Mouse (Mus musculus): ENCODE measurements at regions not wholly inside any gene's neighbourhood (a gene's known extent, or its start where the extent isn't known, plus 50 kb on each side); places are given as distances from the start of the nearest gene placed in this dataset.

DNA sequence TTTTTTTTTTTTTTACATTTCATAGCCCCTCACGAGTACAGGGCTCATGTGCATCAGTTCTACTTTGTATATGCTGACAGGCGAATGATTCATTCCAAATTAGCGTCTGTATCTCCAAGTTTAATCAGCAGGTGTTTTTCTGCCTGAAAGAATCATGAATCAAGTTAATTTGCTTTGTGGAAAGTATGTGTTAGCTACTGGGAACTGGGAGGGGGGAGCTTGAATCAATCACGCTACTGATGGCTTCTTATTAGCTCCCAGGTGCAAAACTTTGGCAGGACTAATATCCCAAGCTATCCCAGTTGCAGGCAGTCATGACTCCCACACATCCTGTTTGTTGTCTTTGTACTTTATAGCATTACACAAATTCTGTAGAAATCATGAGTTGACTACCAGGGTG lies 165.7 kb downstream of the Postn start:
- TF ChIP-seq POLR2A (IDR thresholded peaks at IDR 0.05; ENCODE audit: borderline replicate concordance, control insufficient read depth, low read depth, low read length) (no peak), CTCF (IDR thresholded peaks at IDR 0.05; ENCODE audit: control insufficient read depth, insufficient read depth, low read length) (no peak)
- Histone ChIP-seq H3K4me3 (replicated peaks; ENCODE audit: control insufficient read depth, low read depth, low read length) (no peak overlapping the region), H3K27ac (ENCODE audit: control insufficient read depth, insufficient read depth, low read depth, low read length, poor library complexity) (no peak overlapping the region), H3K4me1 (ENCODE audit: control insufficient read depth, insufficient read depth, low read length) (no peaks in the 10 kb centered on the region)
- 82% methylated on average over 4 of the region's 4 CpGs for WGBS

DNA sequence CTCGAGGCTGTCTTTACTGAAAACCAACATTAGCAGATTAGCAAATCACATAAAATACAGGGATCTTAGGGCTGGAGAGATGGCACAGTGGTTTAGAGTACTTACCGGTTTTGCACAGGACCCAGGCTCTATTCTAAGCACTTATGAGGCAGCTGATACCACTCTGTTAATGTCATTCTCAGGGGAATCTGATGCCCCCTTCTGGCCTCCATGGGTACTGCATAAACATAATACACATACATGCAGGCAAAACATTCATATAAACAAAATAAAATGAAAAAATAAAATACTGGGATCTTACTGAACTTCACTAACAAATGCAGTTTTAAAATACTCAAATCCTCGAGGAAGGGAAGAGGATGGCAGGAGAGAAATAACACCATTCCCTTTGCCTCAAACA lies 164.3 kb upstream of the Supt20 start:
- Histone ChIP-seq H3K4me1 (ENCODE audit: control insufficient read depth, insufficient read depth, low read length) (no peaks in the 10 kb centered on the region), H3K27ac (ENCODE audit: control insufficient read depth, insufficient read depth, low read depth, low read length, poor library complexity) (no peak overlapping the region), H3K4me3 (replicated peaks; ENCODE audit: control insufficient read depth, low read depth, low read length) (no peak overlapping the region)
- WGBS = 81% methylated on average over 3 of the region's 3 CpGs
- TF ChIP-seq POLR2A (IDR thresholded peaks at IDR 0.05; ENCODE audit: borderline replicate concordance, control insufficient read depth, low read depth, low read length) (no peak), CTCF (IDR thresholded peaks at IDR 0.05; ENCODE audit: control insufficient read depth, insufficient read depth, low read length) (no peak)

DNA sequence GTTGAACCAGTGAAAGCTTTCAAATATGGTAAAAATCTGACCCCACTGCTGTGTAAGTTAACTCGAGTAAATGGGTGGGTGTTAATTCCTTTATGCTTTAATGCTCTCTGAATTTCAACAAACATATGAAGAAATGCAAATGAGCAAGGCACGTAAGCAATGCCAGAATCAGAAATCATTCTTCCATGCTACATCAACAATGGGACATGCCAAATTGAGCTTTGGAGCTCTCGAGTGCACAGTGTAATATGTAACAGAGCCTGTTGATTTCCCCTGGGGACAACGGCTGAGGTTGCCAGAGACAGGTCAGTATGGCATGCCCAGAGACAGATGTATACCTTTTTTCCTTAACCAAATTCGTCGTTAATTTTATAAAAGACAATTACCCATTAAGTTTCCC lies 162.4 kb upstream of the Supt20 start:
- no peak overlapping the region for H3K4me3 ChIP-seq (replicated peaks; ENCODE audit: control insufficient read depth, low read depth, low read length)
- TF ChIP-seq CTCF (IDR thresholded peaks at IDR 0.05; ENCODE audit: control insufficient read depth, insufficient read depth, low read length) (no peak), POLR2A (IDR thresholded peaks at IDR 0.05; ENCODE audit: borderline replicate concordance, control insufficient read depth, low read depth, low read length) (no peak)
- H3K4me1 ChIP-seq (ENCODE audit: control insufficient read depth, insufficient read depth, low read length) = no peaks in the 10 kb centered on the region
- WGBS = 82% methylated on average over 6 of the region's 6 CpGs
- H3K27ac ChIP-seq (ENCODE audit: control insufficient read depth, insufficient read depth, low read depth, low read length, poor library complexity) = no peak overlapping the region

DNA sequence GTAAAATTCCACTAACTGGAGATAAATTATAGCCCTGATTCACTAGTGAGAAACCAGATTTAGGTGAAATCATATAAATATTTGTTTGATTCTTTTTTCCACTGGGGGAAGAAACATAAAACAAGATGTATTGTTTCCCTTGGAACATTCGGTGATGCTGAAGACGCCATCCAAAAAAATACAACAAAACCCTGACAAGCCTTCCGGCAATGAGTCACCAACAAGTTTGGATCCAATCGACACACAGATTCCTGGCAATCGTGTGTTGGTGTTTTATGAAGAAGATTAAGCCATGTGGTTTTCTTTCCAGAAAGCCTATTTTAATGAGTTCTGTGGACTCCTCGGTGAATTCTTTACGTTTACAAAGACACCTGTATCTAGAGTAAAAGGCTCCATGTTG lies 157.2 kb upstream of the Supt20 start:
- Histone ChIP-seq H3K4me3 (replicated peaks; ENCODE audit: control insufficient read depth, low read depth, low read length) (no peak overlapping the region), H3K4me1 (ENCODE audit: control insufficient read depth, insufficient read depth, low read length) (peaks cover 2% of the 10 kb centered on the region; the same call in 1 of the 2 replicates), H3K27ac (ENCODE audit: control insufficient read depth, insufficient read depth, low read depth, low read length, poor library complexity) (no peak overlapping the region)
- WGBS = 81% methylated on average over 7 of the region's 7 CpGs
- TF ChIP-seq CTCF (IDR thresholded peaks at IDR 0.05; ENCODE audit: control insufficient read depth, insufficient read depth, low read length) (no peak), POLR2A (IDR thresholded peaks at IDR 0.05; ENCODE audit: borderline replicate concordance, control insufficient read depth, low read depth, low read length) (no peak)

DNA sequence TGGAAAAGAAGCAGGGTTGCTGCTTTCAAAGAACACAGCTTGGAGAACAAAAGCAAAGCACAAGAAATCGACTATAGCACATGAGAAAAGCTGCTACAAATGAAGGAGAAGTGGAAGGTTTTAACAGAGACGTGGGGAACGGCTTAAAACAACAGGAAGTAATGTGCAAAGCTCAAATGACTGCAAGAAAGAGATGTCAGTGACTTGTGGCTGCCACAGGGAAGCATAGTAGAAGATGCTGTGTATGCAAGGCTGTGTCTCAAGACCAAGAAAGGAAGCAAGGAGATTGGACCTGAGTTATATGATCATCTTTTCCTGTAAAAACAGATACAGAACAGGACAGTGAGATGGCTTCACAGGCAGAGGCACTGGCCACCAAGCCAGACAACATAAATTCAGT lies 154.6 kb upstream of the Supt20 start:
- no peak overlapping the region for H3K4me3 ChIP-seq (replicated peaks; ENCODE audit: control insufficient read depth, low read depth, low read length)
- H3K27ac ChIP-seq (ENCODE audit: control insufficient read depth, insufficient read depth, low read depth, low read length, poor library complexity) = no peak overlapping the region

DNA sequence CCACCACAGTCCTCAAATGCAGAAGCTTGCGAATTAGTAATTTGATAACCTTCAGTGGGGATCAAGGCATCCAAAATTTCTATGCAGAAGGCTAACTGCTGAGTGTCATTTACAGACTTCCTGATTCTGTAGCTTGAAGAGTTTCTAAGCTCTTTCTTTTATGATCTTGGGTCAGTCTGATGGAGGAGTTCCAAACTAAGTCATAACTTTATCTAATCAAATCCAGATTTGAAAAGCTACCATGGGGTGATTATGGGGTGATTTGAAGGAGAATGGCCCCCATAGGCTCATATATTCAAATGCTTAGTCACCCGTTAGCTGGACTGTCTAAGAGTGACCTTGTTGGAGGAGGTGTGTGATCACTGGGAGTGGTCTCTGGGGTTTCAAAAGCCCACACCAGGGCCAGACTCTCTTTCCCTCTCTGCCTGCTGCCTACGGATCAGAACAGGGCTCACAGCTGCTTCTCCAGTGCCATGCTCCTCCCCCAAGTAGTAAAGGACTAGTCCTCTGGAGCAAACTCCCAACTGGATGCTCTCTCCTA lies 152.0 kb upstream of the Supt20 start:
- H3K4me3 ChIP-seq (replicated peaks; ENCODE audit: control insufficient read depth, low read depth, low read length) = no peak overlapping the region
- peaks cover 2% of the 10 kb centered on the region; the same call in 1 of the 2 replicates for H3K4me1 ChIP-seq (ENCODE audit: control insufficient read depth, insufficient read depth, low read length)
- H3K27ac ChIP-seq (ENCODE audit: control insufficient read depth, insufficient read depth, low read depth, low read length, poor library complexity) = no peak overlapping the region
- TF ChIP-seq POLR2A (IDR thresholded peaks at IDR 0.05; ENCODE audit: borderline replicate concordance, control insufficient read depth, low read depth, low read length) = no peak
- TF ChIP-seq CTCF (IDR thresholded peaks at IDR 0.05; ENCODE audit: control insufficient read depth, insufficient read depth, low read length) = no peak
- 81% methylated on average over 3 of the region's 3 CpGs for WGBS

More for the DNA sequence above, 154.6 kb upstream of the Supt20 start:
- WGBS = 1% methylated on average over 3 of the region's 3 CpGs
- TF ChIP-seq POLR2A (IDR thresholded peaks at IDR 0.05; ENCODE audit: borderline replicate concordance, control insufficient read depth, low read depth, low read length) = no peak
- TF ChIP-seq CTCF (IDR thresholded peaks at IDR 0.05; ENCODE audit: control insufficient read depth, insufficient read depth, low read length) = no peak
- peaks cover 2% of the 10 kb centered on the region; the same call in 1 of the 2 replicates for H3K4me1 ChIP-seq (ENCODE audit: control insufficient read depth, insufficient read depth, low read length)

DNA sequence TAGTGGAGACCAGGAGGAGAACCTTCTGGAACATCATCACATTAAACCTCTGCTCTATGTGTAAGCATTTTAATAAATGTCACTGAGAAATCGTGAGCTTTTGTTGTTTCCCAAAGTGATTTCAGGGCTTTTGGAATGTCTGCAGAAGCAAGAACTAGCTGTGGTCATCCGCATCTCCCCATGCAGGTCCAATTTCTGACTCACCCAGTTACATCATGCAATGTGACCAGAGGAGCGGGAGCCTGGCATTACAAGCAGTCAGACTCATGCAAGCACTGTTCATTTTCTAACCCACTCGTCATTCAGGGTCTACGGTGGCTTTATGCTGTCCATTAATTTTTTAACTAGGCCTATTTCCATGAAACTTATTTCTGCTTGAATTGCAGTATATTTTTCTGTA lies 151.2 kb upstream of the Supt20 start:
- no peak overlapping the region for H3K4me3 ChIP-seq (replicated peaks; ENCODE audit: control insufficient read depth, low read depth, low read length)
- 81% methylated on average over 5 of the region's 5 CpGs for WGBS
- peaks cover 2% of the 10 kb centered on the region; the same call in 1 of the 2 replicates for H3K4me1 ChIP-seq (ENCODE audit: control insufficient read depth, insufficient read depth, low read length)
- no peak for TF ChIP-seq POLR2A (IDR thresholded peaks at IDR 0.05; ENCODE audit: borderline replicate concordance, control insufficient read depth, low read depth, low read length)
- TF ChIP-seq CTCF (IDR thresholded peaks at IDR 0.05; ENCODE audit: control insufficient read depth, insufficient read depth, low read length) = no peak
- no peak overlapping the region for H3K27ac ChIP-seq (ENCODE audit: control insufficient read depth, insufficient read depth, low read depth, low read length, poor library complexity)

DNA sequence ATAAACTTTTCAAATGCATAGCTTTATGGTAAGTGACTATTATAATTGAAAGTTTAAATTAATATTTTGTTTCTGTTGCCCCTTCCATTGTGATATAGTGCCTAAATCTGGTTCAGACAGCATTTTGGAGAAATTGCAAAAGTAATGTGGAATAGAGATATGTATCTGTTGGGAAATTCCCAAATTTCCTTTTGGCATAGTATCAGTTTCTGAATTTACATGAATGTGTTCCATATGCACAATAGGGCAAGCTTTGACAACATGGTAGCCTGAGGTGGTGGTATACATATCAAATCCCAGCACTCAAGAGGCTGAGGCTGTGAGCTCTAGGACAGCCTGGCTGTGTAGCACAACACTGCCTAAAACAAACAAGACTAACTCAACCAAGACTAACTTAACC lies 147.2 kb upstream of the Supt20 start:
- Histone ChIP-seq H3K4me1 (ENCODE audit: control insufficient read depth, insufficient read depth, low read length) (no peaks in the 10 kb centered on the region), H3K4me3 (replicated peaks; ENCODE audit: control insufficient read depth, low read depth, low read length) (no peak overlapping the region), H3K27ac (ENCODE audit: control insufficient read depth, insufficient read depth, low read depth, low read length, poor library complexity) (no peak overlapping the region)
- TF ChIP-seq CTCF (IDR thresholded peaks at IDR 0.05; ENCODE audit: control insufficient read depth, insufficient read depth, low read length) (no peak), POLR2A (IDR thresholded peaks at IDR 0.05; ENCODE audit: borderline replicate concordance, control insufficient read depth, low read depth, low read length) (no peak)

DNA sequence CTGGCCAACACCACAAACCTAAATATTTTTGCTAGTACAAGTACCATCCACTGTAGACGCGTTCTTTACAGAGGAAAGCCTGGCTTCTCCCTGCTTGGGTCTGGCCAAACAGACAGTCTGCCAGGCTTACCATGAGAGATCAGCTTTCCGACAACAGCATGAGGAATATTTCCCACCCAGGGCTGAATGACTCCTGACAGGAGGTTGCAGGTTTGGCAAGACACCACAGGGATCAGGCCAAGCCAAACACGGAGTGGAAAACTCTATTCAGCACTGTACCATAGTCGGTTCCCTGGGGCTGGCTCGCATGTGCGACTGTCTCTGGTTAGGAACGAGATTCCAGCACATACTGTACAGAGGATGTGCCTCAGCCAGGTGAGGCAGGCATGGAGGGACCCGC lies 140.7 kb upstream of the Supt20 start:
- 84% methylated on average over 9 of the region's 9 CpGs for WGBS
- Histone ChIP-seq H3K4me1 (ENCODE audit: control insufficient read depth, insufficient read depth, low read length) (no peaks in the 10 kb centered on the region; the same call in 1 of the 2 replicates), H3K27ac (ENCODE audit: control insufficient read depth, insufficient read depth, low read depth, low read length, poor library complexity) (no peak overlapping the region), H3K4me3 (replicated peaks; ENCODE audit: control insufficient read depth, low read depth, low read length) (no peak overlapping the region)
- no peak for TF ChIP-seq CTCF (IDR thresholded peaks at IDR 0.05; ENCODE audit: control insufficient read depth, insufficient read depth, low read length)
- no peak for TF ChIP-seq POLR2A (IDR thresholded peaks at IDR 0.05; ENCODE audit: borderline replicate concordance, control insufficient read depth, low read depth, low read length)

Data from bone marrow, adult 2 months (tissue).